Mouse (Mus musculus) erythroblast, embryonic 14.5 days (primary cell): Measurements from ENCODE around the gene Akt3. TPM values are rescaled to one million over a fixed set of nuclear protein-coding genes. Genes with fewer than 3 reads are reported as not detected.

ENCODE experiments used
- H3K27me3 ChIP-seq: 2 replicates; pipeline ENCODE4 v1.6.1; 2012; ENCODE audit warnings: inconsistent platforms; ENCODE audit not compliant: control insufficient read depth
- H3K36me3 ChIP-seq: 2 replicates; pipeline ENCODE4 v1.6.1; 2012; ENCODE audit warnings: mild to moderate bottlenecking, inconsistent platforms; ENCODE audit not compliant: control insufficient read depth
- H3K4me1 ChIP-seq: 2 replicates; pipeline ENCODE4 v1.6.1; 2012; ENCODE audit warnings: inconsistent platforms; ENCODE audit not compliant: control insufficient read depth
- H3K4me3 ChIP-seq: replicated peaks from 2 replicates; pipeline ENCODE3; 2012; ENCODE audit warnings: moderate library complexity, mild to moderate bottlenecking, inconsistent platforms
- H3K9me3 ChIP-seq: 2 replicates; pipeline ENCODE4 v1.6.1; 2012; ENCODE audit warnings: low read length, inconsistent platforms, mixed read lengths; ENCODE audit not compliant: control insufficient read depth
- GATA1 ChIP-seq: IDR thresholded peaks from 2 replicates; pipeline ENCODE4 v1.6.1; 2012; ENCODE audit warnings: low read length, inconsistent platforms, mixed read lengths
- TAL1 ChIP-seq: IDR thresholded peaks from 3 replicates; pipeline ENCODE4 v1.6.1; 2012; ENCODE audit warnings: low read length, inconsistent platforms, mixed read lengths
- polyA plus RNA-seq: library from polyadenylated mRNA; stranded (reverse); fragments of >175 nt; gene quantifications from 2 replicates; pipeline ENCODE4 v1.2.3, GENCODE M21; 2012

Gene Akt3
- polyA plus RNA-seq, 1 experiment = not detected

DNA sequence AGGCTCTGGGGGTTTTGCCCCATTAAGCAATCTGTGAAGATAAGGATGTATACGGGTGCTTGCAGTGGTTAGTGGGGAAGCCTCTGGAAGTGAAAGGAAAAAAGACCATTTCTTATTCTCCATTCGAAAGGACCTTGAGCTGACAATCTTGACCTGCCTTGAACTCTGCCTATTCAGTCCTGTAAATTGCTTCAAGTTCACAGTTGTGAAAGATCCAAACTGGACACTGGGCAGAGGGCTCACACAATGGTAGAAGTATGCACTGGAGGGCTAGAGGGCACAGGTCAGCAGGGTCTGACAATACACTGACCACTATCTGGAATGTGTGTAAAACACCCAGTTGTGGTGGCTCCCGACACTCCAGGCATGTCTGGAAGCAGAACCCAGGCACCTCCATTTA lies 245.2 kb downstream of the Akt3 start:
- Histone ChIP-seq H3K9me3 (no peaks in the 10 kb centered on the region), H3K36me3 (no peaks in the 10 kb centered on the region), H3K27me3 (no peaks in the 10 kb centered on the region), H3K4me3 (no peak overlapping the region), H3K4me1 (peaks cover 3% of the 10 kb centered on the region; the same call in 1 of the 2 replicates)
- TF ChIP-seq TAL1 (no peak), GATA1 (no peak)

GRCm38 (mm10) chr1:177011688-177012087 lies 246.3 kb downstream of the Akt3 start:
- H3K9me3 ChIP-seq = no peaks in the 10 kb centered on the region
- H3K4me1 ChIP-seq = peaks cover 3% of the 10 kb centered on the region; the same call in 1 of the 2 replicates
- no peaks in the 10 kb centered on the region for H3K27me3 ChIP-seq
- no peak overlapping the region for H3K4me3 ChIP-seq
- H3K36me3 ChIP-seq = no peaks in the 10 kb centered on the region
- TF ChIP-seq GATA1 = no peak
- TF ChIP-seq TAL1 = no peak

GRCm38 (mm10) chr1:177010607-177011302 lies 247.2 kb downstream of the Akt3 start:
- Histone ChIP-seq H3K4me1 (peaks cover 3% of the 10 kb centered on the region; the same call in 1 of the 2 replicates), H3K36me3 (no peaks in the 10 kb centered on the region), H3K4me3 (no peak overlapping the region), H3K27me3 (no peaks in the 10 kb centered on the region), H3K9me3 (no peaks in the 10 kb centered on the region)
- TF ChIP-seq GATA1 (no peak), TAL1 (no peak)

DNA sequence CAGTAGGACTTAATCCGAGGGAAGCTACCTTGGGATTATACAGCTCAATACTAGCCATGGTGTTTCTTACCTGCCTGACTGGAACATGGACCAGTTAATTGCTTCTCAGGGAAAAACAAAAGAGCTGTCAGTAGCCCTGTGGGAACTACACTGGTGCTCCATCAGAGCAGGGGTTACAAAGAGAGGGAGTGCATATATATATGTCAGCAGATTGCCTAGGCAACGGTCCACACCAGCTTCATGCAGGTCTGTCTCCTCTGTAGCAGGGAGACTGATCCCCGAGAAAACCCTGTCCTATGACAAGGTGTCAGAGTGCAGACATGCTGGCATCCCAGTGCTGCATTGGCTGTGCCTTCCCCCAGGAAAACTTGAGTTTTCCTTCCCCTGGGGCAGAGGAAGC lies 248.0 kb downstream of the Akt3 start:
- no peaks in the 10 kb centered on the region for H3K27me3 ChIP-seq
- TF ChIP-seq TAL1 (no peak), GATA1 (no peak)
- no peaks in the 10 kb centered on the region for H3K36me3 ChIP-seq
- H3K4me1 ChIP-seq = peaks cover 3% of the 10 kb centered on the region; the same call in 1 of the 2 replicates
- no peaks in the 10 kb centered on the region for H3K9me3 ChIP-seq
- H3K4me3 ChIP-seq = no peak overlapping the region

GRCm38 (mm10) chr1:177008777-177009176 lies 249.2 kb downstream of the Akt3 start:
- no peaks in the 10 kb centered on the region for H3K27me3 ChIP-seq
- TF ChIP-seq TAL1 (no peak), GATA1 (no peak)
- H3K4me1 ChIP-seq = peaks cover 3% of the 10 kb centered on the region; the same call in 1 of the 2 replicates
- H3K9me3 ChIP-seq = no peaks in the 10 kb centered on the region
- no peaks in the 10 kb centered on the region for H3K36me3 ChIP-seq
- no peak overlapping the region for H3K4me3 ChIP-seq

GRCm38 (mm10) chr1:177007405-177007804 lies 250.6 kb downstream of the Akt3 start:
- Histone ChIP-seq H3K4me3 (no peak overlapping the region), H3K36me3 (no peaks in the 10 kb centered on the region), H3K9me3 (no peaks in the 10 kb centered on the region), H3K4me1 (peaks cover 3% of the 10 kb centered on the region; the same call in 1 of the 2 replicates), H3K27me3 (no peaks in the 10 kb centered on the region)
- TF ChIP-seq TAL1 (no peak), GATA1 (no peak)

DNA sequence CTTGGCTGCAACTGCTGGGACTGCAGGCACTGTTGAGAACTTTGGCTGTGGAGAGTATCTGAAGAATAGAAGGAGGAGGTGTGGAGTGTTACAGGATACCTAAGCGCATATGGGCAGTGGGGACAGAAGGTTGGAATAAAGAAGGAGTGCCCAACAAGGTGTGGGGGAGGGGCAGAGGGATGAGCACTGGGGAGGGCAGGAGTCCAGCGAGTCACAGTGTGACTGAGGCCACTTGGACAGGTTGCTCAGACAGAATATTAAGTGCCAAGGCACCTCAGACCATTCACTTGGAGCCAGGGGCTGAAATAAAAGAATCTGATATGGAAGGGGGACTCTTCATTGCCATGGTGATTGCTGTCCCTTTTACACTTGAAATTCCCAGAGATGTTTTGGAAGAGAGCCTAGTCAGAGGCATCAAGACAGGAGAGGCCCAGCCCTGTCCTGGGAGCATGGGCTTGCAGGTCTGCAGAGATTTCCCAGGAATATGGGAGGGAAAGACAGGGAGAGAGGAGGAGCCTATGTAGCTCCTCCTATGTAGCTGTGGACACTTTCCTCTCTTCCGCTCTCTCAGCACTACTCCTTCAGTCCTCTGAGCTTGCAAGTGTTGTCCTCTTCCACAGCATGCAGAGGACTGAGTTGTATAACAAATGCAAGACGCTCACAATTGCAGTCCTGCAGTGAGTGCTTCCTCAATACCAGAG lies 253.8 kb downstream of the Akt3 start:
- H3K27me3 ChIP-seq = no peaks in the 10 kb centered on the region
- peaks cover 3% of the 10 kb centered on the region; the same call in 1 of the 2 replicates for H3K4me1 ChIP-seq
- TF ChIP-seq GATA1 = no peak
- TF ChIP-seq TAL1 = no peak
- no peaks in the 10 kb centered on the region for H3K9me3 ChIP-seq
- H3K36me3 ChIP-seq = no peaks in the 10 kb centered on the region
- H3K4me3 ChIP-seq = no peak overlapping the region

DNA sequence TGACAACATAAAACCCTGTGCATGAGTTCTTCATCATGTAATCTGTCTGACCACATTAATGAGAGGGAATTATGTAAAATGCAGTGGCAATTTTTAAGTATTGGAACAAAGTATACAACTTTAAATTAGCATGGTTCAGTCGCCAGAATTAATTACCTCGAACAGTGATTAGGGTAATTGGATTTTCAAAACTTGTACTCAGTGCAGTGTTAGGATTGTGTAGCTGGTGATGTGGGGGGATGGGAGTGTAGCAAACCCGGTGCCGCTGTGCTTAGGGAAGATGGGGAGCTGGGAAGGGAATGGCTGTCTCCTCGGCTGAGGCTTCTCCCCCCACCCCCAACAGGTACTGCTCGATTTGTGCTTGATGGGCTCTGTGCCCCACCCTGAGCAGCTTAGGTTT lies 255.1 kb downstream of the Akt3 start:
- no peaks in the 10 kb centered on the region for H3K36me3 ChIP-seq
- H3K4me3 ChIP-seq = no peak overlapping the region
- H3K9me3 ChIP-seq = no peaks in the 10 kb centered on the region
- no peaks in the 10 kb centered on the region for H3K27me3 ChIP-seq
- H3K4me1 ChIP-seq = no peaks in the 10 kb centered on the region; the same call in 1 of the 2 replicates
- no peak for TF ChIP-seq TAL1
- TF ChIP-seq GATA1 = no peak

- no peak overlapping the region for H3K4me3 ChIP-seq
- H3K9me3 ChIP-seq = no peaks in the 10 kb centered on the region
- H3K4me1 ChIP-seq = peaks cover 9% of the 10 kb centered on the region
- no peaks in the 10 kb centered on the region for H3K27me3 ChIP-seq
- TF ChIP-seq GATA1 (no peak), TAL1 (no peak)
- H3K36me3 ChIP-seq = no peaks in the 10 kb centered on the region
These were observed 259.0 kb downstream of the Akt3 start for GRCm38 (mm10) chr1:176999011-176999410.
